Mouse (Mus musculus): Measurements from ENCODE around the gene Hist1h2af. TPM values are rescaled to one million over a fixed set of nuclear protein-coding genes. Genes with fewer than 3 reads are reported as not detected.
A peak's percentile ranks its signal among the peaks of the same experiment; 100 is the strongest.

The Hist1h2af gene
- polyA plus RNA-seq, 1 experiment from 2014 or later, result 9.2 TPM

- Histone ChIP-seq H3K27ac (ENCODE audit: low read length) (no peak overlapping the region), H3K4me1 (ENCODE audit: control insufficient read depth, insufficient read depth, low read length) (peaks cover 14% of the 10 kb centered on the region), H3K9ac (ENCODE audit: low read length) (peak overlapping the region; percentile 31), H3K9me3 (replicated peaks; ENCODE audit: control insufficient read depth, low read length) (no peaks in the 10 kb centered on the region), H3K36me3 (ENCODE audit: control insufficient read depth, insufficient read depth) (no peaks in the 10 kb centered on the region), H3K4me3 (ENCODE audit: low read length) (peak overlapping the region; percentile 50), H3K4me2 (ENCODE audit: low read depth, low read length) (peak overlapping the region; percentile 72), H3K27me3 (ENCODE audit: control insufficient read depth, insufficient read depth, low read length) (no peaks in the 10 kb centered on the region)
- 7% methylated on average over 10 of the region's 10 CpGs for WGBS
- ATAC-seq (replicated peaks; ENCODE audit: extremely low read depth, insufficient read depth, low FRiP score), result no peak
Observed at GRCm38 (mm10) chr13:23498653-23499052, 35.1 kb upstream of the Hist1h2af start.

DNA sequence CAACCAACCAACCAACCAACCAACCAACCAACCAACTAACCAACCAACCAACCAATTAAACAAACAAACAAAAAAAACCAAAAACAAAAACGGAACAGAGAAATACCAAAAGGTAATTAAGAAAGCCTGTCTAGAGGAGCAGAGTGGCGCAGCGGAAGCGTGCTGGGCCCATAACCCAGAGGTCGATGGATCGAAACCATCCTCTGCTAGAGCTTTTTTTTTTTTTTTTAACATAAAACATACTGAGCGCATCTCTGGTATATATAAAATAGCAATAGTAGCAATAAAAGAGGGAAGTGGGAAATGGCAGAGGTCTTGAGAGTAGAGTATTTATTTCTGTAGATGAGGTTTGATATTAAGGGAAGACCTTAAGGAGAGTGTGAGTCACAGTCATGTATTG, 33.8 kb upstream of the Hist1h2af start:
- no peak overlapping the region for H3K4me2 ChIP-seq (ENCODE audit: low read depth, low read length)
- H3K4me1 ChIP-seq (ENCODE audit: control insufficient read depth, insufficient read depth, low read length), result peaks cover 15% of the 10 kb centered on the region
- no peak overlapping the region for H3K4me3 ChIP-seq (ENCODE audit: low read length)
- ATAC-seq (replicated peaks; ENCODE audit: extremely low read depth, insufficient read depth, low FRiP score), result no peak
- H3K9ac ChIP-seq (ENCODE audit: low read length), result no peak overlapping the region
- H3K9me3 ChIP-seq (replicated peaks; ENCODE audit: control insufficient read depth, low read length), result no peaks in the 10 kb centered on the region
- 24% methylated on average over 7 of the region's 7 CpGs for WGBS
- no peak overlapping the region for H3K27ac ChIP-seq (ENCODE audit: low read length)
- no peaks in the 10 kb centered on the region for H3K36me3 ChIP-seq (ENCODE audit: control insufficient read depth, insufficient read depth)
- H3K27me3 ChIP-seq (ENCODE audit: control insufficient read depth, insufficient read depth, low read length), result no peaks in the 10 kb centered on the region

DNA sequence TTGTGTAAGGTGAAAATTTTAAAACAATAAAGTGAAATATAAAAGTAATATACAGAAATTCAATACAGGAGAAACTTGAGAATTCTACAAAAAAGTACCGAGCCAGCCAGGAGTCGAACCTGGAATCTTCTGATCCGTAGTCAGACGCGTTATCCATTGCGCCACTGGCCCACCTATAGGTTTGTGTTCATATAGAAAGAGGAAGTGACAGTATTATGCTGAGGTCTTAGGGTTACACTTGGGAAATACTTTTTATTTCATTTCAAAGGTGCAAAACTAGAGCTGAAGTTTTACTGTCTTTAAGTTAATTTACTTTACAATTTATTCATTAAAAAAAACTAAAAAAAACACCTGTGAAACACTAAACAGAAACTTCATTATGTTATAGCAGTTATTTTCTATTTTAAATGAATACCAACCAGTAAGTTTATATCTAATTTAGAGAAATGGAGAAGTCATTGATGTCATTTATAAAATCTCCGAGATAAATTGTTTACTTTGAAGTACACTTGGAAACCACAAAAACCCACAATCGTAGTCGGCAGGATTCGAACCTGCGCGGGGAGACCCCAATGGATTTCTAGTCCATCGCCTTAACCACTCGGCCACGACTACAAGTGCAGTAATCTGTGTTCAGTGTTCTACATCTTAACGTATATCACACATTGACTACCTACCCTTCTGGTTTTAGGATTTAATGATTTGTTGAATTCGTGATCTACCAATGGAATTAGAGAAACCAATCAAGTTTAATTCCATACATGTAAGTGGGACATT, 33.1 kb upstream of the Hist1h2af start:
- Histone ChIP-seq H3K4me1 (ENCODE audit: control insufficient read depth, insufficient read depth, low read length) (peaks cover 21% of the 10 kb centered on the region), H3K27ac (ENCODE audit: low read length) (no peak overlapping the region), H3K9me3 (replicated peaks; ENCODE audit: control insufficient read depth, low read length) (no peaks in the 10 kb centered on the region), H3K4me2 (ENCODE audit: low read depth, low read length) (no peak overlapping the region), H3K36me3 (ENCODE audit: control insufficient read depth, insufficient read depth) (no peaks in the 10 kb centered on the region), H3K9ac (ENCODE audit: low read length) (no peak overlapping the region), H3K27me3 (ENCODE audit: control insufficient read depth, insufficient read depth, low read length) (no peaks in the 10 kb centered on the region), H3K4me3 (ENCODE audit: low read length) (no peak overlapping the region)
- ATAC-seq (replicated peaks; ENCODE audit: extremely low read depth, insufficient read depth, low FRiP score), result no peak; the same call in 1 of the 2 replicates
- WGBS, result 6% methylated on average over 17 of the region's 17 CpGs

GRCm38 (mm10) chr13:23501511-23501910, 32.2 kb upstream of the Hist1h2af start:
- H3K27ac ChIP-seq (ENCODE audit: low read length), result no peak overlapping the region
- ATAC-seq (replicated peaks; ENCODE audit: extremely low read depth, insufficient read depth, low FRiP score), result no peak
- no peak overlapping the region for H3K9ac ChIP-seq (ENCODE audit: low read length)
- peak overlapping the region; percentile 24 for H3K4me3 ChIP-seq (ENCODE audit: low read length)
- H3K27me3 ChIP-seq (ENCODE audit: control insufficient read depth, insufficient read depth, low read length), result no peaks in the 10 kb centered on the region
- peaks cover 26% of the 10 kb centered on the region for H3K4me1 ChIP-seq (ENCODE audit: control insufficient read depth, insufficient read depth, low read length)
- no peaks in the 10 kb centered on the region for H3K9me3 ChIP-seq (replicated peaks; ENCODE audit: control insufficient read depth, low read length)
- 33% methylated on average over 5 of the region's 5 CpGs for WGBS
- H3K4me2 ChIP-seq (ENCODE audit: low read depth, low read length), result peak overlapping the region; percentile 38
- H3K36me3 ChIP-seq (ENCODE audit: control insufficient read depth, insufficient read depth), result no peaks in the 10 kb centered on the region

DNA sequence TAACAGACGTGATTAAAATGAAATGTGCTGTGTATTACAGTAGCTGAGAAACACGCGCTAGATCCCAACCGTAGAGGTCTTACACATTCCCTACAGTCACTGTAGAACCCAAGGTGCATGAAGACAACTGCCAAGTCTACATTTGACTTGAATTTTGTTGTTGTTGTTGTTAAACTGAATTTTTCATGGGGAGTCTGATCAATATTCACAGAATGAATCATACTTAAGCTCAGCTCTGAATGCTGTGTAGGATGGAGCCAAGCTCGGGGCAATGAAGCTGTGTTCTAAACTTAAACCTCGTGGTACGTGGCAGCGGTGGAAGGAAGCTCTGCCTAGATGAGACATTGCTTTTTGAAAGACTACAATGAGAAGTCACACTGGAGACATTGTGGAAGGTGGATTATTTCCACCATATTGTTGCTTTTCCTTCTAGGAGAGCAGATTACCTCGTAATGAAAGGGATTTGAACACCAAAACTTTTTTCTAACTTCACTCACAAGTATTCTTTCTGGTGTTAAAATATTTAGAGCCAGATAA, 31.6 kb upstream of the Hist1h2af start:
- H3K9me3 ChIP-seq (replicated peaks; ENCODE audit: control insufficient read depth, low read length), result no peaks in the 10 kb centered on the region
- H3K36me3 ChIP-seq (ENCODE audit: control insufficient read depth, insufficient read depth), result no peaks in the 10 kb centered on the region
- H3K4me3 ChIP-seq (ENCODE audit: low read length), result peak overlapping the region; percentile 24
- peaks cover 26% of the 10 kb centered on the region for H3K4me1 ChIP-seq (ENCODE audit: control insufficient read depth, insufficient read depth, low read length)
- WGBS, result 39% methylated on average over 9 of the region's 9 CpGs
- no peak overlapping the region for H3K9ac ChIP-seq (ENCODE audit: low read length)
- H3K4me2 ChIP-seq (ENCODE audit: low read depth, low read length), result peak overlapping the region; percentile 38
- no peak for ATAC-seq (replicated peaks; ENCODE audit: extremely low read depth, insufficient read depth, low FRiP score)
- no peaks in the 10 kb centered on the region for H3K27me3 ChIP-seq (ENCODE audit: control insufficient read depth, insufficient read depth, low read length)
- H3K27ac ChIP-seq (ENCODE audit: low read length), result no peak overlapping the region

GRCm38 (mm10) chr13:23502916-23503315, 30.8 kb upstream of the Hist1h2af start:
- no peak for ATAC-seq (replicated peaks; ENCODE audit: extremely low read depth, insufficient read depth, low FRiP score)
- Histone ChIP-seq H3K27me3 (ENCODE audit: control insufficient read depth, insufficient read depth, low read length) (no peaks in the 10 kb centered on the region), H3K9me3 (replicated peaks; ENCODE audit: control insufficient read depth, low read length) (no peaks in the 10 kb centered on the region), H3K9ac (ENCODE audit: low read length) (no peak overlapping the region), H3K4me3 (ENCODE audit: low read length) (no peak overlapping the region), H3K4me1 (ENCODE audit: control insufficient read depth, insufficient read depth, low read length) (peaks cover 23% of the 10 kb centered on the region), H3K36me3 (ENCODE audit: control insufficient read depth, insufficient read depth) (no peaks in the 10 kb centered on the region), H3K27ac (ENCODE audit: low read length) (no peak overlapping the region), H3K4me2 (ENCODE audit: low read depth, low read length) (no peak overlapping the region)
- WGBS, result 64% methylated on average over 4 of the region's 4 CpGs

- Histone ChIP-seq H3K27me3 (ENCODE audit: control insufficient read depth, insufficient read depth, low read length) (no peaks in the 10 kb centered on the region), H3K4me1 (ENCODE audit: control insufficient read depth, insufficient read depth, low read length) (peaks cover 17% of the 10 kb centered on the region), H3K9ac (ENCODE audit: low read length) (no peak overlapping the region), H3K27ac (ENCODE audit: low read length) (no peak overlapping the region), H3K9me3 (replicated peaks; ENCODE audit: control insufficient read depth, low read length) (no peaks in the 10 kb centered on the region), H3K4me2 (ENCODE audit: low read depth, low read length) (peak overlapping the region; percentile 14; the same call in 1 of the 2 replicates), H3K4me3 (ENCODE audit: low read length) (no peak overlapping the region), H3K36me3 (ENCODE audit: control insufficient read depth, insufficient read depth) (no peaks in the 10 kb centered on the region)
- ATAC-seq (replicated peaks; ENCODE audit: extremely low read depth, insufficient read depth, low FRiP score), result no peak
- WGBS, result 4% methylated on average over 9 of the region's 9 CpGs
Observed at GRCm38 (mm10) chr13:23503797-23504196, 29.9 kb upstream of the Hist1h2af start.

- peak overlapping the region; percentile 46 for H3K4me3 ChIP-seq (ENCODE audit: low read length)
- H3K27me3 ChIP-seq (ENCODE audit: control insufficient read depth, insufficient read depth, low read length), result no peaks in the 10 kb centered on the region
- WGBS, result 17% methylated on average over 14 of the region's 14 CpGs
- peak overlapping the region; percentile 65 for H3K4me2 ChIP-seq (ENCODE audit: low read depth, low read length)
- H3K9me3 ChIP-seq (replicated peaks; ENCODE audit: control insufficient read depth, low read length), result no peaks in the 10 kb centered on the region
- peak overlapping the region; percentile 23; the same call in 1 of the 2 replicates for H3K27ac ChIP-seq (ENCODE audit: low read length)
- peaks cover 20% of the 10 kb centered on the region for H3K4me1 ChIP-seq (ENCODE audit: control insufficient read depth, insufficient read depth, low read length)
- H3K9ac ChIP-seq (ENCODE audit: low read length), result peak overlapping the region; percentile 60
- H3K36me3 ChIP-seq (ENCODE audit: control insufficient read depth, insufficient read depth), result no peaks in the 10 kb centered on the region
- 0 out of 2 replicates have a peak, but pooled peaks have one; percentile 37 for ATAC-seq (replicated peaks; ENCODE audit: extremely low read depth, insufficient read depth, low FRiP score)
Observed at GRCm38 (mm10) chr13:23505662-23506345, 27.9 kb upstream of the Hist1h2af start.

- Histone ChIP-seq H3K4me1 (ENCODE audit: control insufficient read depth, insufficient read depth, low read length) (peaks cover 20% of the 10 kb centered on the region), H3K36me3 (ENCODE audit: control insufficient read depth, insufficient read depth) (no peaks in the 10 kb centered on the region), H3K27ac (ENCODE audit: low read length) (peak overlapping the region; percentile 31; the same call in 1 of the 2 replicates), H3K9ac (ENCODE audit: low read length) (peak overlapping the region; percentile 60), H3K4me2 (ENCODE audit: low read depth, low read length) (peak overlapping the region; percentile 65), H3K27me3 (ENCODE audit: control insufficient read depth, insufficient read depth, low read length) (no peaks in the 10 kb centered on the region), H3K4me3 (ENCODE audit: low read length) (peak overlapping the region; percentile 46), H3K9me3 (replicated peaks; ENCODE audit: control insufficient read depth, low read length) (no peaks in the 10 kb centered on the region)
- WGBS, result 13% methylated on average over 13 of the region's 13 CpGs
- ATAC-seq (replicated peaks; ENCODE audit: extremely low read depth, insufficient read depth, low FRiP score), result no peak
Observed at GRCm38 (mm10) chr13:23506351-23506750, 27.4 kb upstream of the Hist1h2af start.
